Mouse (Mus musculus): ENCODE data around the gene Map4k1.

DNA sequence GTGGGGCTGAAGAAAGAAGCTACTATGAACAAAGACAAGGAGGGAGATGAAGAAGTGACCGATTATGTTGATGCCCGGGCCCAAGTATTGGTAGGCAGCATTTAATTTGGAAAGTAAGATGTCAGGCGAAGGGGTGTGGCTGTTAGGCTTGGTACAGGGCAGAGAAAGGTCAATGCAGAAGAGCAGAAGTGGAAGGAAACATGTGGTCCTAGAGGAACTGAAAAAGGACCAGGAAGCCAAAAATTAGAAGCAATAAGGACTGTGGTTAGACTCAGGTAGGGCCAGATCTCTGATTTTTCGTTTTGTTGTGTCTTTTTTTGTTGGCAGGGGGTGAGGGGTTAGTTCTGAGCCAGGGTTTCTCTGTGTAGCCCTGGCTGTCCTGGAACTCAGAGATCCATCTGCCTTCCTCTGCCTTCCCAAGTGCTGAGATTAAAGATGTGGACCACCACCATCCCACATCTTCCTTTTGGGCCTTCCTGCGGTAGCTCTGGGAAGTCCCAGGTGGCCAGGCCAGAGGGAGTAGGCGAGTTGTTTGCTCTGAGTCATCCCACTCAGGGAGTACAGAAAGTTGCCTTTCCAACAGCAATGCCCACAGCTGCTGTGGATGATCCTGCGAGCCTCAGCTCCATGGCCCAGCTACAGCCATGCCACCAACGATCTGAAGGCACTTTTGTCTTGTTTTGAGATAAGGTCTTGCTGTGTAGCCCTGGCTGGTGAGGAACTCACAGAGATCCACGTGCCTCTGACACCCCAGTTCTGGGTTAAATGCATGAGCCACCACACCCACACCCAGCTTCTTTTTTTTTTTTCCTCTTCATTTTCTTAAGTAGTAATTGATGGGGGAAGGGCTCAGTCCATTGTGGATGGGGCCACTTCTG, 25.6 kb downstream of the Map4k1 start:
- TF ChIP-seq POLR2A (IDR thresholded peaks at IDR 0.05; ENCODE audit: borderline replicate concordance, extremely low read depth, low read depth, low read length) = no peak
- TF ChIP-seq CTCF (IDR thresholded peaks at IDR 0.05; ENCODE audit: insufficient read depth, low read length) = no peak
